Mouse (Mus musculus): ENCODE results near the gene March11.

- TF ChIP-seq POLR2A (IDR thresholded peaks at IDR 0.05; ENCODE audit: borderline replicate concordance, low read depth, low read length) (no peak), CTCF (IDR thresholded peaks at IDR 0.05; ENCODE audit: low read depth, low read length) (no peak)
Measured at GRCm38 (mm10) chr15:26340490-26340889, 31.6 kb downstream of the March11 start.

Data from bone marrow macrophage, adult 2 months (primary cell).